ENCODE assay signal across 12 mouse cellular contexts in genomic region chr15:86260111-86260510, GRCm38 (mm10).
DNase-seq lines count a peak whose midpoint lies in the region.
"Had no signal": no experiment of that assay in that cellular context is flagged by ENCODE, and none has a peak within 500 bp of the region (broad histone marks: within the 10 kb centered on the region; RNA-seq: fewer than 3 reads in every experiment).

No protein-coding gene starts in this region.

- DNase-seq in cerebellum, adult 9-10 months: peak; percentile 46
- no peak for DNase-seq in cerebellum, postnatal 4 days (ENCODE audit: low spot score in 2 of 2)
- DNase-seq in brain, adult 2 months (ENCODE audit: low read depth, low spot score): peak; percentile 35
- DNase-seq in cerebellum, postnatal 14 days: peak; percentile 53 to 59
- no peak for DNase-seq in thymus, adult 18-20 months
- no peak for DNase-seq in lung, adult 18-20 months
- DNase-seq: adrenal gland, adult 2 months; adrenal gland, postnatal 14 days; gastrocnemius, adult 2 months; gastrocnemius, postnatal 14 days; heart, adult 11 months; kidney, adult 2 months had no signal

Comparison
In these comparisons a context has a peak if more than half of its experiments do, and no peak if none do; other contexts are left out.
1. DNase-seq: peak in cerebellum, adult 9-10 months (single experiment), brain, adult 2 months (single experiment) and cerebellum, postnatal 14 days (2 of 2); none in cerebellum, postnatal 4 days (0 of 2), thymus, adult 18-20 months (0 of 2) and lung, adult 18-20 months (0 of 2).